Mouse (Mus musculus) telencephalon, adult 2 months (tissue): ENCODE results near the gene Birc7.

ENCODE experiments used
- DNase-seq: peaks from one replicate; pipeline ENCODE4 v3.0.0-alpha.2; 2011; ENCODE audit warnings: low read depth, low spot score

Birc7 gene

DNA sequence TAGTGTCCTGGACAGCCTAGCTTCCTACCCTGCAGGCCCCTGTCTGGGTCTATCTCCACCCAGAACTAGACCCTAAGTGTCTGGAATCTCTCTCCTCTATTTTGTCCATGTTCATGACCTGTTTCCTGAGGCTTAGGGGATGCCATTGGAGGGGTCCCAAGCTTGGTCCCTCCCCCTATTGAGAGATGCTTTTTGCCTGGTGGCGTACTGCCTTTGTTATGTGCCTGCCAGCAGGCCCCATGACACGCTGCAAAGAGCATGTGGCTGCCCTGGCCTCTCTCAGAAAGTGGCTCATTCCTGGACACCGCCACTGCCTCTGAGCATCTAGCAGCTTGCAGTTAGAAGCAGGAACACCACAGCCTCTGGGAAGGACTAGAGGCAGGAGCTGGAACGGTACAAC is at the start of gene Birc7:
Gene Birc7 (plus strand): TSS at position 301 of the 400 bp plus-strand sequence.
- DNase-seq: no peak

DNA sequence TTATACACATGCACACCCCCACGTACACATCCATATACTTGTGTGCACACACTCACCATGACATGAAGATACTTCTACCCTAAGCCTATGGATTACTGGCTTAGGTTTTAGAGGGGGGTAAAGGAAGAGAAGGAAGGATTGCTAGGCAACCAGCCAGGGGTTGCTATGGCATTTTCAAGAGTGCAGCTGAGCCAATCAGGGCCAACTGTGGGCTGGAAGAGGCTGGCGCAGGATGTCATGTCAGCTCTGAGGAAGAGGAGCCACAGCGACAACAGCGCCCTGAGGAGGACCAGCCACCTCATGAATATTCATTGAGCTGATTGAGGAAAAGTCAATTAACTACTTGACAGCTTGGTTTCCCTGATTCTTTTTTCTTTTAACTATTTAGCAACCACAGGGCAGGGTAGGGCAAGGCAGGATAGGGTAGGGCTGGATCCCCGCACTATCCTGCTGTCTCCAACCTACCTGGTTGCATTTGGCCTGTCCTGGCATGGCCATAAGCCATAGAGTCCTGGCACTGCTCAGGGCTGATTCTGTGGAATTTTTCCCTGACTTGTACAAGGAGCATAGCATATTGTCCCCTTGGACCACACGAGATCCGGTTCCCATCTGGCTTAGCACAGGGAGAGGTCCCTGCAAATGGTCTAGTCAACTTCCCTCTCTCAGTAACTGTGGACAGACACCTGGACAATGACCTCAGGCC is 49.3 kb upstream of the Birc7 start:
- peak; percentile 86 for DNase-seq

DNA sequence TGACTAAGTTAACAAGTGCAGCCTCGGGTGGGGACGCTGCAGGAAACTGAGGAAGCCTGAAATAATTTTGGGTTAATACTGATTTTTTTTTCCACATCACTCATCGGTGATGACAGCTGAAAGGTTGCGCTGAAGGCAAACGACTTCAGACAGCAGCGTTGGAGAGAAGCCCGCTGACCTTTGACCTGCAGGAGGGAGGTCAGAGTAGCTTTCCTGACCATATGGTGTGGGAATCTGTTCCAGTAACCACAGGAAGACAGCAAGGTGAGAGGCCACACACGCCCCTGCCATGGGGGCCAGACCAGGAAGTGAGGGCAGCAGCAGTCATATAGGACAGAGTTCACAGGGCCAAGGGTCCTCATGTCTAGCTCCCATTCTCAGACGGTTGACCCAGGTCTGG is 47.5 kb upstream of the Birc7 start:
- no peak for DNase-seq

DNA sequence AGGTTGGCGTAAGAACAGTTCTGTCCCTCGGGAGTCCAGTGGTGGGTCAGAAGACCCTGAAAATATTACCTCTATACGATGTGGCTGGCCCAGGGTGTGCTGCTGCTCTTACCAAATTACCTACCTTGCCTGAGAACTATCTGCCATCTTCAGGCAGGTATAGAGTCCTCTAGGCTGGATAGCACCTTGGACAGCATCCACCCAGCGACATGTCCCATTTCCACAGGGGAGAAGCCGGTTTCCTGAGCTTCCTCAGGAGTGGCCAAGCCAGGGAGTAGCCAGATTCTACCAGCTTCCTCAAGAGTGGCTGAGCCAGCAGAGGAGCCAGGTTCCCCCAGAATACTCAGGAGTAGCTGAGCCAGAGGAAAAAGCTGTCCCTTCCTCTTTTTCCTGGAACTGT is 43.6 kb upstream of the Birc7 start:
- DNase-seq: no peak

DNA sequence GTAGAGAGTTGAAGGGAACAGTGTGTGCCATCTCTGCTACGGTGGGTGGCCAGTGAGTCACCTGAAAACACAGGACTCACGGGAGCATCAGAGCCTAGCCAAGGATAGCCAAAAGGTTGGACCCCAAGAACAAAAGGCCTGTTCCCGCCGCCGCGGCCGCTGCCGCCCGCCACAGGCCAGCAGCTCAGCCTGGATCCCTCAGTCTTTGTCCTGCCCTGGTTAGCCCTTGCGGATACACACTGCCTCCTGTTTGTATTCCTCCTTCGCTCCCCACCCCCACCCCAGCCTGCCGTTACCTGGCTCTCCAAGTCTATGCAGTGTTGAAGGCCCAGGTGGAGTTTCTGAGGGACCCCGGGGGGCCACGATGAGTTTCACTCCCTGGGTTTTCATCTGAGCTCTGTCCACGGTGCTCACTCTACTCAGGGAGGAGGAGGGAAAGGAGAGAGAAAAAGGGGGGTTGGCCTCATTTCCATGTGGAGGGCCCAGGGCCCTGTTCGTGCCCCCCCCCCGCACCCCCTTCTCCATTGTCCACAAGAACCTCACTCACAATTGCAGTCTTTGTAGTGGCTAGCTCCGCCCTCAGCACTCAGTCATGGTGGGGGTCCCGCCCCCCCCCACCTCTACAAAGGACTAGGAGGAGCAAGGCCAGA is 39.4 kb upstream of the Birc7 start:
- DNase-seq: no peak

DNA sequence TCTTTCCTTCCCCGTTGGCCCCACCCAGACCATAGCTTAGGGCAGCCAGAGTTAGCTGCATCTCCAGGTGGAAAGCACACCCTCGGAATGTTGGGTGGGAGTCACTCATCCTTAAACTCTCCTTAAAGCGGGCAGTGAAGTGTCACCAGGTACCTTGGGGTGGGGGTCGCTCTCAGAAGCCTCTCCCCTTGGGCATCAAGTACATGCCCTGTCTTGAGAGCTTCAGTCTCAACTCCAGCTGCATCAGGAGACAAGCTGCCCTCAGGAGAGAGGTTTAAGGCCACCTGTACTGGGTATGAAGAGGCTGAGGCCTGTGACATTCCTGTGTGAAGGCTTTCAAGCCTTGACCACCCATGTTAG is 38.9 kb upstream of the Birc7 start:
- DNase-seq: no peak

DNA sequence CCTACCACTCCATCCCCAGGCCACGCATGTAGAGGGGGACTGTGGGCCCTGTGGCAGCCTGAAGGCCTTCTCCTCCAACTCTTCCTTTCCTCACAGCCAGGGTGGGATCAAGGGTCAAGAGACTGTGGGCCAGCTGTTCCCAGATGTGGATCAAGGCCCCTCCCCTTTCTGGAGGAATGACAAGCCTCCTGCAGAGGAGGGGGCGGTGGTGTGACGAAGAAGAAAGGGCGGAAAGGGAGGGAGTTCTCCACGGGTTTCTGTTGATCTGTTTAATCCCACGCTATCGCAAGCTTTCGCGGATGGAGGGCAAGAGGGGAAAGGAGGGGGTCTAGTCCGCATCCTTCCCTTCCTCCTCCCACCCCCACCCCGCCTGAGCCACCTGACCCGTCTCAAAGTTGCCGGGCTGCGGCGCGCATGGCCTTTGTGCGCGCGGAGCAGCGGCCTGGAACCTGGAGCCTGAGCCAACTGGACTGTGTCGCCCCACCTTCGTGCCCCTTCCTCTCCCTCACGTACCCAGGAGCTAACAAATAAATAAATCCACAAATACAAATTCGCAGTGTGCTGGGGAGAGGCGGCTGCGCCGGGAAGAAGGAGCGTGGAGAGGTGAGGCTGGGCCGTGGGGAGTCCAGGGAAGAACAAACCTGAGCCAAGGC is 38.3 kb upstream of the Birc7 start:
- DNase-seq: peak; percentile 28

DNA sequence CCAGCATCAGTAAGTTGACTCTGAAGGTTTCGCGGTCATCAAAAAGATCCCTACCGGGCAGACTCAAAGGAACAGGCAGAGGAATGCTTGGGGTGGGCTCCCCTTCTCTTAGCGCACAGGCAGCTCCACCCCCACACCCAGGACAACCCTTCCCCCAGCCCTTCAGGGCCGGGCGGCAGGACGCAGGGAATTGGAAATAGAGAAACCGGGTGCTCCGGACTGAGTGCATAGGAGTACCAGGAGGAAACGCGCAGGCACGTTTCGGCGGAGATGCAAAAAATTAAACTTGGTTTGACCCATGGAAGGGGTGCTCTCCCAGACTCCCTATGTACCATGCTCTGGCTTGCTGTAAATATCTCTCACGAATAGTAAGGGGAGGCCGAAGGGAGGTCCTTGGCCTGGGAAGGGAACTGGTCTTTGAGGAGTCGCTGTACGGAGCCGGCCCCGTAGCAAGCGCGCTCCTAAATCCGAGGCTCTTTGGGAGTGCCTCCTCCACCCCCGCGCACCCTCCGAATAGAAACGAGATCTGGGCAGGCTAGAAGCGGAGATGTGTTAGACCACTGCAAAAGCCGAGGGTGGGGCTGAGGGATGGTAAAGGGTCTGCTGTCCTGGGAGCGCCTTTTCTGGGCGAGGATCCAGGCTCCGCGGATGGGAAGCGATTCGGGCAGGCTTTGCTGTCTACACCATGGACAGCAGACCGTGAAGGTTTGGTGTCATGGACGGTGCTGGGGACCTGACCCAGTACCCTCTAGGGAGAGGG is 37.6 kb upstream of the Birc7 start:
- DNase-seq: peak; percentile 86

DNA sequence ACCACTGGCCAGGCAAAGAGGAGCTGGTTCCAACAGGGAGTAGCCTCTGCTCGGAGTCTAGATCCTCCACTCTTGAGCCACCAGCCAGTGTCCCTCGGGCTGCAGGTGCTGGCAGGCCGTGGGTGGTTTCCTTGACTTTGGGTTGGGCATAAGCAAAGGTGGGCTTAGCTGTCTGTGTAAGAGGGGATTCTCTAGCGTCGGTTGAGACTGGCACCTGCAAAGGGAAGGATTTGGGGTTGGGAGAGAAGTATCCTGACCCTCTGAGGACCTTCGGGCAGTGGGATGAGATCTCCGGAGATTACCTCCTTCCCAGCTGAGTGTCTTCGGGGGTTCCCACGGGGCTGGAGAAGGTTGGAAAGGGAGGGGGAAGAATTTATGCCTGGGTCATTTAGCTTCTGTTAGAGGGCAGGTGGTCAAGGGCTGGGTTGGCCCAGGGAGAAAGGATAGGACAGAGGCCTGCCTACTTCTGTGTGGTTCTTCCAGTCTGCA is 36.9 kb upstream of the Birc7 start:
- no peak for DNase-seq

DNA sequence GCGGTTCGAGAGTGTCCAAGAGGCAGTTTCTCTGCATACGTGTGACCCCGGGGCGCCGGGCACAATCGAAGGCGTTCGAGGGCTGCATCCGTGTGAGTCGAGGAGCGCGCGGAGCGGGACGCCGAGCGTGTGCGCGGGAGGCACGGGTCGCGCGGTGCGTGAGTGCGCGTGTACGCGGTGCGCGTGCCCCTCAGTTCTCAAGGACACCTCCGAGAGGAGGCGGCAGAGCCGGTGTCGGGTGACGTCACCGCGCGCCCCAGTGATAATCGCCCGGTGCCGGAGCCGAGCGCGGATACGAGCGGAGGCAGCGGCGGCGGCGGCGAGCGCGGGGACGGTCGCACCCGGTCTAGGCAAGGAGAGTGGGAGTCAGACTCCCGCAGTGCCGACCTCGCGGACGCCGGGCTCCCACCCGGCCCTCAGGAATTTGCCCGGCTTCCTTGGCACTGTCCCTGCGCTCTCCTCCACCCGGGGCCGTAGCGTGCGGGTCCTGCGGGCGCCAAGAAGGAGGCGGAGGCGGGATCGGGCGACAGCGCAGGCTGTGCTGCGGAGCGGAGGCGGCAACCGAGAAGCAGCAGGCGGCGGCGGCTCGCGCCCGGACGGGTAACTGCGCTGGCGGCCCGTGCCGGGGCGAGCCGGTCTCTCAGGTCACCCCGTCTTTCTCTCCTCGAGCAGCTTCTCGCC is 35.8 kb upstream of the Birc7 start:
- DNase-seq: peak; percentile 86

DNA sequence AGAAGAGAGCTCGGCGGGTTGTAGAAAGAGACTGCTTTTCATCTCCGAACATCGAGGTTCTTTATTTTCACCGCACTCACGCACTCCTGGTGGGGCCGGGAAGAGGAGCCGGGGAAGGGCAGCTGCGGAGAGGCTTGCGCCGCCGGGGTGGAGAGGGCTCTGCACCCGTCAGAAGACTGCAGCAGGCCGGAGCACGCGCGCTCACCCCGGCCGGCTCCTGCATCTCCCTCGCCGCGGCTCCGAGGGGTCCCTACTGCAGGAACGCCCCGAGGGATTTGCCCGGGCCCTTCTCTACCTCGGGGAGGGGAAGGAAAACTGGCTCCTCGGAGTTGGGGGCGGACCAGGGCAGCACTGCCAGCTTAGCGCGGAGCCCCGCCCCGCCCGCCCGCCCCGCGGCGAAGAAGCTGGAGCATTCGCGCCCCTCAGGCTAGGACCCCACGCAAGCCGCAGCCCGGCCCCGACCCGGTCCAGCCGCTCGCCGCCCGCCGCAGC is 35.2 kb upstream of the Birc7 start:
- no peak for DNase-seq

DNA sequence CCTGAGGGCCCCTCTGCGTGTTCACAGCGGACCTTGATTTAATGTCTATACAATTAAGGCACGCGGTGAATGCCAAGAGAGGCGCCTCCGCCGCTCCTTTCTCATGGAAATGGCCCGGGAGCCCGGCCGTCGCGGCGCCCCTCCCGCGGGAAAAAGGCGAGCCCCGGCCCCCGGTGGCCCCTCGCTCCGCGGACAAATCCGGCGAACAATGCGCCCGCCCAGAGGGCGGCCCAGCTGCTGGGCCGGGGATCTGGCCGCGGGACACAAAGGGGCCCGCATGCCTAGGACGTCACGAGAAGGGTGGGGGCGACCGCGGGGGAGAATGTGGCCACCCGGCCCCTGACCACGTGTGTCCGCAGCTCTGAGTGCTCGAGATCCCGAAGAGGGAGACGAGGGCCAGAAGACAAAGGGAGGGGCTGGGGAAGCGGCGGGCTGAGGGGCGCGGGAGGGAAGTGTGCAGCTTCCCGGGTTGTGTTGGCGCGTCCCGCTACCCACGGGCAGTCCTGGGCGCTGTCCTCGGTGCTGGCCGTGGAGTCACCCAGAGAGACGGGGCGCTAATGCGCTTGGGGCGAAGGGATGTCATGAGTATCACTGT is 34.7 kb upstream of the Birc7 start:
- no peak for DNase-seq

DNA sequence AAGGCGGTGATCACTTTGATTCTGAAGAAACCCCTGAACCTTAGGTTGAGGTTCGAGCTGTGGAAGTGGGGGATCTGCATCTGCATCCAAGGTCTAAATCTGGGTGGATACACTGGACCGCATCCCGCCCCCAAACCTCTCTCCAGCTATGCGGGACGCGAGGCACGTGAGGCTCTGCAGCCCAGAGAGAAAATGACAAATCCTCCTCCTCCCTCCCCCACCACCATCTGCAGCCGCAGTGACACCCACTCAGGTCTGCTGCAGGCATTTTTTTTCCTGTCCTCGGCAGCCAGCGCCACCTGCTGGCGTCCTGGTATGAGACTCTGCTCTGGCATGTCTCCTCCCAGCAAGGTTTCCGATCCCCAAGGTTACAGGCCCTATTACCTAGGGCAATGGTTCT is 34.1 kb upstream of the Birc7 start:
- peak; percentile 96 for DNase-seq

DNA sequence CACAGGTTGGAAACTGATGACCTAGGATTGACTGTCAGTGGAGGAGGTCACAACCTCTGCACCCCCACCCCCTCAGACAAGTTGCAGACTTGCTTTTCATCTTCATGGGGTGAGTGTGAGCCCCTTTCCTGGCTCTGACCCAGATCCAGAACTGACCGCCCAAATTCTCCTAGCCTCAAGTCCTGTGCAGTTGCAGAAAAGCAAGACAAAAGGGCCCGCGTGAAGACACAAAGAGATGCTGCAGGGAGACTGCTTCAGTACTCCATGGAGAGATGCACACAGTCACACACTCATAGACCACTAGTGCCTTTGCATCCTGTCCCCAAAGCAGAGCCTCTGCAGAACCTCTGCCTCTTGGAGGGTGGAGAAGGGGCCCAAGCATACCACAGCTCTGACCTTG is 33.5 kb upstream of the Birc7 start:
- peak; percentile 19 for DNase-seq

DNA sequence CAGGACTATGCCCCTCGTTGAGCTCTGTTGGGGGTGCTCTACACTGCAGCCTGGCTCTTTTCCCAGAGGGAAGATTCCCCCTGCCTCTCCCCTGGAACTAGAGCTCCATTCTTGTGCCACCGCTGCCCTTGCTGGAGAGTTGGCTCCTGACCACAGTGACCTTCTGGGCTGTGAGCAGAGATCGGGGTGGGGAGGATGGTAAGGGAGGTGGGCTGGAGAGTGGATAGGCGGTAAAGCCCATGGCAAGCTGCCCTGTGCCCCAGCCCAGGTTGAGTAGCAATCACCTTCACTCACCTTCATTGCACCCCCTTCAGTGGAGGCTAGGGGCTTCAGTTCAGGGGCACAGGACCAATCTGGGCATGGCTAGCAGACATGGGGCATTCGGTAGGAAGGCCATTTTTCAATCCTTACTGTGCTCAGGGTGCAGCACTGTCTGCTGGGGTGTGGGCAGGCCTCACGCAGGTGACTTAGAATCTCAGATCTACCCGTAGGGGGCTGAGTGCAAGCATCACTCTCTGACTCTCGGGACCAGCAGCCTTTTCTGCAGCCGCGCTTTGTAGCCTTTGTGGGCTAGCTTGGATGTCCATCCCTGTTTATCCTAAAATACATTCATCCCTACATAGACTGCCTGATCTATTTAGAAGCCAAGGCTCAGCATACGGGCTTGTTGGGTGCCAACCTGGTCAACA is 32.8 kb upstream of the Birc7 start:
- DNase-seq: peak; percentile 24

DNA sequence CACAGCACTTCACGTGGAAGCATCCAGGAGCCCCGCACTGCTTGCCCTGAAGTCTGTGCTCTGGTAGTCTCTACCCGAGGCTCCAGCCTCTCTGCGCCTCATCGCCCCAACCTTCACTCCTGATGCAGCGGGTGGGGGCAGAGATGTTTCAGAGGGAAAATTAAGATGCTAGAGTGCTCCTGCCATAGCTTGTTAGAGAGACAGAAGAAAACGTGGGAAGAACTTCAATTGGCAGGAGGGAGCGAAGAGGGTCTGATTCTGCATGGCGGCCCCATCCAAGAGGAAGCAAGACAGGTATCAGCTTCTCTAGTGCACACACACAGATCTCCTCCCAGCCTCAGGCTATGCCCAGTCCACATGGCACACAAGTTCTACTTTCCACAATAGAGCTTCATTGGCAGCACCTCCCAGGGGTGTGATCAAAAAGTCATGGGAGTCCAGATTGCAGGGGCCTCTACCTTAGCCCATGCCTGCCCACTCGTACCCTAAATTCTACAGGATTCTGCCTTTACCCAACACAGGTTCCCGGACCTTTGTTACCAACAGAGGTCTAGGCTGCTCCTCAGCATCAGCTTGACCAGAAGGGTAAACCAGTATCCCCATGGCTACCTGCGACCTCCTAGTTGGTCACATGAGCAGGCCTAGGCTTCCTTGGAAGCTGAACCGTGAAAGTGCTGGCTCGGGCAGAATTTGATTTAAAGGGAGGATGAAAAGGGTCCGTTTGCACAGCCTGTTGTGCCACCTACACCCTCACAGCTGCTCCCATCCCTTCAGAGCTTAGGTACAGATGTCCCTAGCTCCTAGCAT is 31.8 kb upstream of the Birc7 start:
- DNase-seq: peak; percentile 39

DNA sequence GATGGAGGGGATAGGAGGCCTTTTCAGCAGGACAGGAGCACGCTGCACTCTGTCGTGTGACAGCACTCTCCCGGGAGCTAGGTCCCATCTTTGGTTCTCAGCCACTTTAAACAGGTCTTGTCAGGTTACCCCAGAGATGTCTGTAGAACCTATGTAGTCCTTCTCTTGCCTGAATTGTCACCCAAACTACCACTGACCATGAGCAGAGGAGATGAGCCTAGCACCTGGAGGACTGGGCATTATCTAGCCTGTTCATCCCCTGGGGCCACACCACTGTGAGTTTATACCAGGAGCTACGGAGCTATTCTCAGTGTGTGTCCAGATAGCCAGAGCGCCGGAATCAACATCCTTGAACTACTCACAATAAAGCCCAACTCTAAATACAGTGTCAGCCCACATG is 31.0 kb upstream of the Birc7 start:
- DNase-seq: no peak

DNA sequence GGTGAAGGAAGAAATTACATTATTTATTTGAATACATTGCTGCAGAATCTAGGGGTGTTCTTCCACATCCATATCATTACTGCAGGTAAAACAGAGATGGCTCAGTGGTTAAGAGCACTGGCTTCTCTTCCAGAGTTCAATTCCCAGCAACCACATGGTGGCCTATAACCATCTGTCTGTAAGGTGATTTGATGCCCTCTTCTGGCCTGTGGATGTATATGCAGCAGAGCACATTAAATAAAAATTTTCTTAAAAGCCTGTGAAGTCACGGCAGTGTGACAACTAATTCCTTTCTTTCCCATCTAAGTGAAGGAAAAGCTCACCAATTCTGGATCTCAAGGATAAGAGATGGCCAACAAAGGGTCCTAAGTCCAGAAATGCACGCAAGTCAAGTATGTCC is 26.7 kb upstream of the Birc7 start:
- DNase-seq: peak; percentile 40

DNA sequence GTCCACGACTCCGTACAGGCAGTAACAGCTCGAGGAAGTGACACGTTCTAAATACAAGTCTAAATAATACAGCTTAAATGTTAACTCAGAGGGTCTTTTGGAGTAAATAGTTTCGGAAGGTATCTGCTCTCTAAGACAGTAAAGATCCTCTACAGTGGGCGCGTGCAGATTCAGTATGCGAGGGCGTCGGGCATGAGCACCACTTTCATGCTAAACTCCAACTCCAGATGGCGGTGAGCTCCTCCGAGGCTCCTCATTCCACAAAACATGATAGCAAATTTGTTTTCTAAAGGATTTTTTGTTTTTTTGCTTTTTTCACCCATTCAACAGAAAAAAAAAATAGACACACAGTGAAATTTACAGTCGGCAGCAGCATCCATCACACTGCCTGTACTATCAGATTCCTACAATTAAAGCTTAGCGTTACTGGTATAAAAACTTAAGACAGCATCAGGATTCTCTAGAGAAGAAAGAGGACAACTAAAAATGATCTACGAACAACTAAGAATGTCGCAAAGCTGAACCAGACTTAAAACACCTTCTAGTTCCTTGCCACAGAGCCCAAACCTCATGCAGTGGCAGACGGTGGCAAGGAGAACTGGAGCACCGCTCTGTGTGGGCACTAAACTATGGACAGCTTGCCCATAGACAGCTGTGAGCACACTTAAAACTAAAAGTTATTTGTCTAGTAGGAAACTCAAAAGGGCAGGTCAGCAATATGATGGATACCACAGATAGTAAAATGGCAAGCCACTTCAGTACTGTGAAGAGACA is 24.2 kb upstream of the Birc7 start:
- DNase-seq: peak; percentile 48
